11 mouse cellular contexts compared by ENCODE assay signal in genomic region chr17:35172445-35173234, GRCm38 (mm10). TPM values are rescaled to one million over a fixed set of nuclear protein-coding genes. Genes with fewer than 3 reads are reported as not detected.
DNase-seq lines count a peak whose midpoint lies in the region; ATAC-seq and TF ChIP-seq lines count a peak whose summit lies in the region.
"Had no signal": no experiment of that assay in that cellular context is flagged by ENCODE, and none has a peak within 500 bp of the region (broad histone marks: within the 10 kb centered on the region; RNA-seq: fewer than 3 reads in every experiment).

No protein-coding gene starts in this region.

- no peak for DNase-seq in gastrocnemius, adult 2 months
- DNase-seq in gastrocnemius, postnatal 14 days: no peak
- no peak for DNase-seq in liver, embryonic 11.5 days (ENCODE audit: low spot score)
- no peak for DNase-seq in adrenal gland, adult (ENCODE audit: inconsistent age in 2 of 2, low spot score in 1 of 2)
- no peak for DNase-seq in adrenal gland, postnatal 10 days
- DNase-seq: cerebellum, postnatal 36 days; kidney, adult 18-20 months had no signal

- no peak for ATAC-seq in liver, embryonic 11.5 days (replicated peaks; ENCODE audit: low FRiP score)
- ATAC-seq in liver, embryonic 12.5 days: no peak

- H3K9me3 ChIP-seq in liver, embryonic 11.5 days (ENCODE audit: control insufficient read depth, low read length): no peaks in the 10 kb centered on the region
- no peaks in the 10 kb centered on the region for H3K9me3 ChIP-seq in liver, embryonic 12.5 days (replicated peaks)
- no peaks in the 10 kb centered on the region for H3K9me3 ChIP-seq in megakaryocyte, embryonic 14.5 days

- intact Hi-C loops in gastrocnemius, adult 2 months (cut with DNase I): no loop called here
- intact Hi-C loops in gastrocnemius, postnatal 14 days (cut with DNase I; ENCODE audit: low total_unique reads): no loop called here

- no peak overlapping the region for H3K4me2 ChIP-seq in liver, embryonic 11.5 days
- H3K4me2 ChIP-seq in liver, embryonic 12.5 days: no peak overlapping the region

- no peak for TF ChIP-seq CTCF in gastrocnemius, adult 2 months (IDR thresholded peaks at IDR 0.05)
- TF ChIP-seq CTCF in bone marrow macrophage, adult 2 months (IDR thresholded peaks at IDR 0.05; ENCODE audit: low read depth, low read length): peak; percentile 17; the same call in 1 of the 2 replicates

- no peaks in the 10 kb centered on the region; the same call in 1 of the 2 replicates for H3K27me3 ChIP-seq in liver, embryonic 11.5 days (replicated peaks; ENCODE audit: control insufficient read depth, insufficient read depth, low read length)
- H3K27me3 ChIP-seq in liver, embryonic 12.5 days (replicated peaks): no peaks in the 10 kb centered on the region
- no peaks in the 10 kb centered on the region for H3K27me3 ChIP-seq in megakaryocyte, embryonic 14.5 days (replicated peaks)

- no peak overlapping the region; the same call in 1 of the 2 replicates for H3K27ac ChIP-seq in gastrocnemius, adult 2 months
- H3K27ac ChIP-seq in liver, embryonic 11.5 days (ENCODE audit: low read depth, low read length): 0 out of 2 replicates have a peak overlapping the region, but pooled peaks have one; percentile 19
- no peak overlapping the region for H3K27ac ChIP-seq in liver, embryonic 12.5 days
- H3K27ac ChIP-seq in bone marrow macrophage, adult 2 months (ENCODE audit: insufficient read depth, low read depth, low read length): peak overlapping the region; percentile 96

- TF ChIP-seq POLR2A in bone marrow macrophage, adult 2 months (IDR thresholded peaks at IDR 0.05; ENCODE audit: borderline replicate concordance, low read depth, low read length): no peak

- H3K9ac ChIP-seq in liver, embryonic 11.5 days (ENCODE audit: low read depth, low read length): no peak overlapping the region
- no peak overlapping the region; the same call in 1 of the 2 replicates for H3K9ac ChIP-seq in liver, embryonic 12.5 days

- H3K4me3 ChIP-seq in gastrocnemius, adult 2 months: peak overlapping the region; percentile 40
- H3K4me3 ChIP-seq in liver, embryonic 11.5 days (ENCODE audit: low read depth, low read length): no peak overlapping the region
- H3K4me3 ChIP-seq in liver, embryonic 12.5 days: no peak overlapping the region
- H3K4me3 ChIP-seq in bone marrow macrophage, adult 2 months (ENCODE audit: insufficient read depth, low read length): peak overlapping the region; percentile 78
- H3K4me3 ChIP-seq in megakaryocyte, embryonic 14.5 days (replicated peaks): peak overlapping the region; percentile 78

- H3K4me1 ChIP-seq in liver, embryonic 11.5 days (replicated peaks; ENCODE audit: control insufficient read depth, insufficient read depth, low read length): no peaks in the 10 kb centered on the region
- H3K4me1 ChIP-seq in liver, embryonic 12.5 days: peaks cover 4% of the 10 kb centered on the region; the same call in 1 of the 2 replicates
- H3K4me1 ChIP-seq in bone marrow macrophage, adult 2 months (ENCODE audit: control insufficient read depth, insufficient read depth, low read length): peaks cover 41% of the 10 kb centered on the region
- H3K4me1 ChIP-seq in megakaryocyte, embryonic 14.5 days: peaks cover 53% of the 10 kb centered on the region

- 65% methylated on average over 11 of the region's 11 CpGs for WGBS in liver, embryonic 11.5 days
- 52% methylated on average over 11 of the region's 11 CpGs for WGBS in liver, embryonic 12.5 days (ENCODE audit: insufficient replicate concordance)

- H3K36me3 ChIP-seq in liver, embryonic 11.5 days (ENCODE audit: control insufficient read depth, insufficient read depth, low read length): no peaks in the 10 kb centered on the region
- H3K36me3 ChIP-seq in liver, embryonic 12.5 days: no peaks in the 10 kb centered on the region
- H3K36me3 ChIP-seq in megakaryocyte, embryonic 14.5 days (replicated peaks; ENCODE audit: low read length): peaks cover 5% of the 10 kb centered on the region

RNA-seq across cellular contexts. Expression of gene Aif1, which starts 3.2 kb away (rescaled TPM):
- total RNA-seq in gastrocnemius, adult 2 months (2021): under 1 TPM in 1 of 2 experiments, not detected in 1; 0.75 TPM
- under 1 TPM; 0.71 to 0.90 TPM for total RNA-seq in gastrocnemius, postnatal 14 days (2021)
- polyA plus RNA-seq in liver, embryonic 11.5 days (2014; fragmentation: Nextera tagmentation; extraction: Ambion mirVana): 13.9 and 20.0 TPM in 2 replicates
- 10.5 and 11.6 TPM in 2 replicates for polyA plus RNA-seq in liver, embryonic 12.5 days (2016; fragmentation: Nextera tagmentation; extraction: Ambion mirVana)
- 420 and 469 TPM in 2 replicates for polyA plus RNA-seq in bone marrow macrophage, adult 2 months (2012; ENCODE audit: insufficient read depth, insufficient read length, missing spikeins)
- polyA plus RNA-seq in megakaryocyte, embryonic 14.5 days (2012; ENCODE audit: insufficient read depth, low replicate concordance): 2.5 and 22.3 TPM in 2 replicates
- 1 to 10 TPM; 6.6 to 6.8 TPM for total RNA-seq in adrenal gland, postnatal 10 days (2021)

RNA-seq across cellular contexts. Expression of gene Prrc2a, which starts 7.9 kb away (rescaled TPM):
- total RNA-seq in gastrocnemius, adult 2 months (2021): 100 to 1,000 TPM in 1 of 2 experiments, 10 to 100 TPM in 1; 98.7 to 120 TPM
- 100 to 1,000 TPM; 102 to 118 TPM for total RNA-seq in gastrocnemius, postnatal 14 days (2021)
- polyA plus RNA-seq in liver, embryonic 11.5 days (2014; fragmentation: Nextera tagmentation; extraction: Ambion mirVana): 169 and 205 TPM in 2 replicates
- polyA plus RNA-seq in liver, embryonic 12.5 days (2016; fragmentation: Nextera tagmentation; extraction: Ambion mirVana): 83.0 and 86.8 TPM in 2 replicates
- polyA plus RNA-seq in bone marrow macrophage, adult 2 months (2012; ENCODE audit: insufficient read depth, insufficient read length, missing spikeins): 136 and 162 TPM in 2 replicates
- polyA plus RNA-seq in megakaryocyte, embryonic 14.5 days (2012; ENCODE audit: insufficient read depth, low replicate concordance): 1,080 and 3,273 TPM in 2 replicates
- total RNA-seq in adrenal gland, postnatal 10 days (2021): 100 to 1,000 TPM; 182 to 212 TPM

RNA-seq across cellular contexts. Expression of gene Lst1, which starts 15.6 kb away (rescaled TPM):
- total RNA-seq in gastrocnemius, adult 2 months (2021): 1 to 10 TPM in 1 of 2 experiments, under 1 TPM in 1; 0.67 to 1.2 TPM
- 1 to 10 TPM; 1.5 to 2.8 TPM for total RNA-seq in gastrocnemius, postnatal 14 days (2021)
- polyA plus RNA-seq in liver, embryonic 11.5 days (2014; fragmentation: Nextera tagmentation; extraction: Ambion mirVana): 24.1 and 28.1 TPM in 2 replicates
- polyA plus RNA-seq in liver, embryonic 12.5 days (2016; fragmentation: Nextera tagmentation; extraction: Ambion mirVana): 20.8 and 23.7 TPM in 2 replicates
- polyA plus RNA-seq in bone marrow macrophage, adult 2 months (2012; ENCODE audit: insufficient read depth, insufficient read length, missing spikeins): 811 and 856 TPM in 2 replicates
- polyA plus RNA-seq in megakaryocyte, embryonic 14.5 days (2012; ENCODE audit: insufficient read depth, low replicate concordance): 5.9 and 24.8 TPM in 2 replicates
- total RNA-seq in adrenal gland, postnatal 10 days (2021): 10 to 100 TPM in 1 of 2 experiments, 1 to 10 TPM in 1; 10.0 to 10.5 TPM

RNA-seq across cellular contexts. Expression of gene Ltb, which starts 21.6 kb away (rescaled TPM):
- total RNA-seq in gastrocnemius, adult 2 months (2021): not detected
- under 1 TPM in 1 of 2 experiments, not detected in 1; 0.31 TPM for total RNA-seq in gastrocnemius, postnatal 14 days (2021)
- 0.70 and 0.78 TPM in 2 replicates for polyA plus RNA-seq in liver, embryonic 11.5 days (2014; fragmentation: Nextera tagmentation; extraction: Ambion mirVana)
- polyA plus RNA-seq in liver, embryonic 12.5 days (2016; fragmentation: Nextera tagmentation; extraction: Ambion mirVana): 1.2 and 1.3 TPM in 2 replicates
- not detected in 2 replicates for polyA plus RNA-seq in bone marrow macrophage, adult 2 months (2012; ENCODE audit: insufficient read depth, insufficient read length, missing spikeins)
- 12.1 TPM in 1 of 2 replicates, not detected in the other for polyA plus RNA-seq in megakaryocyte, embryonic 14.5 days (2012; ENCODE audit: insufficient read depth, low replicate concordance)
- 10 to 100 TPM; 11.5 to 12.6 TPM for total RNA-seq in adrenal gland, postnatal 10 days (2021)

RNA-seq across cellular contexts. Expression of gene Tnf, which starts 29.2 kb away (rescaled TPM):
- not detected for total RNA-seq in gastrocnemius, adult 2 months (2021)
- total RNA-seq in gastrocnemius, postnatal 14 days (2021): under 1 TPM; 0.24 to 0.68 TPM
- polyA plus RNA-seq in liver, embryonic 11.5 days (2014; fragmentation: Nextera tagmentation; extraction: Ambion mirVana): 0.47 and 0.53 TPM in 2 replicates
- 0.33 and 0.36 TPM in 2 replicates for polyA plus RNA-seq in liver, embryonic 12.5 days (2016; fragmentation: Nextera tagmentation; extraction: Ambion mirVana)
- polyA plus RNA-seq in bone marrow macrophage, adult 2 months (2012; ENCODE audit: insufficient read depth, insufficient read length, missing spikeins): 11.9 and 12.8 TPM in 2 replicates
- polyA plus RNA-seq in megakaryocyte, embryonic 14.5 days (2012; ENCODE audit: insufficient read depth, low replicate concordance): 2.9 and 3.5 TPM in 2 replicates
- 1 to 10 TPM; 1.3 to 1.4 TPM for total RNA-seq in adrenal gland, postnatal 10 days (2021)
- total RNA-seq: gastrocnemius, adult 18-20 months had no signal

Comparison
In these comparisons a context has a peak if more than half of its experiments do, and no peak if none do; other contexts are left out.
1. H3K27ac ChIP-seq: peak in liver, embryonic 11.5 days (single experiment) and bone marrow macrophage, adult 2 months (single experiment); none in gastrocnemius, adult 2 months (single experiment) and liver, embryonic 12.5 days (single experiment).
2. H3K4me3 ChIP-seq: peak in gastrocnemius, adult 2 months (single experiment), bone marrow macrophage, adult 2 months (single experiment) and megakaryocyte, embryonic 14.5 days (single experiment); none in liver, embryonic 11.5 days (single experiment) and liver, embryonic 12.5 days (single experiment).
3. RNA of gene Aif1, which starts 3.2 kb away (polyA plus RNA-seq): 420 to 469 TPM in bone marrow macrophage, adult 2 months; 2.5 to 22.3 TPM in megakaryocyte, embryonic 14.5 days, 13.9 to 20.0 TPM in liver, embryonic 11.5 days and 10.5 to 11.6 TPM in liver, embryonic 12.5 days; every median in the first group is over 10 times any median in the second.
4. RNA of gene Lst1, which starts 15.6 kb away (polyA plus RNA-seq): 811 to 856 TPM in bone marrow macrophage, adult 2 months; 24.1 to 28.1 TPM in liver, embryonic 11.5 days, 5.9 to 24.8 TPM in megakaryocyte, embryonic 14.5 days and 20.8 to 23.7 TPM in liver, embryonic 12.5 days; every median in the first group is over 10 times any median in the second.